8 mouse cellular contexts compared by ENCODE assay signal in the genomic region with DNA sequence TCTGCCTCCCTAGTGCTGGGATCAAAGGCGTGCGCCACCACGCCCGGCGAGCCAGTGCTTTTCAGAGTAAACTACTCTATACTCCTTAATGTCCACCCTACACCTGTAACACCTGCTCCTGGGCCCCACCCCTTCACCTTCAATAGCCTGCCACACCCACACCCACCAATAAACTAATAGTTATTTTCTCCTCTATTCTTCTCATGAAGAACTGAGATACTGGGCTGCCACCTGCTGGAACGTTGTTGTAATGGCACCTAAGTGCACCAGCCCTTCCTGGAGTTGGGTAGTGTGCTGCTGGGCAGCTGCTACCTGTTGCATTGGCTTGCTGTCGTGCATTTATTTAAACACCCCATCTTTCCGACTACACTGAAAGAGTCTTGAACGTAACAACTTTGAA.
DNase-seq lines count a peak whose midpoint lies in the region; ATAC-seq lines count a peak whose summit lies in the region.

No protein-coding gene starts in this region.

- no peaks in the 10 kb centered on the region for H3K9me3 ChIP-seq in heart, embryonic 12.5 days (replicated peaks)

- no peak overlapping the region for H3K27ac ChIP-seq in heart, embryonic 12.5 days (ENCODE audit: poor library complexity, severe bottlenecking)

- intact Hi-C loops in gastrocnemius, postnatal 14 days (cut with DNase I; ENCODE audit: low total_unique reads): loop anchor here (10.0 kb wide), 2 partner anchors 73 to 343 kb away; no protein-coding TSS in a partner anchor

- H3K4me3 ChIP-seq in heart, embryonic 12.5 days: no peak overlapping the region

- no peaks in the 10 kb centered on the region for H3K36me3 ChIP-seq in heart, embryonic 12.5 days

- WGBS in heart, embryonic 12.5 days: 72% methylated on average over 9 of the region's 9 CpGs

- ATAC-seq in heart, embryonic 12.5 days (ENCODE audit: insufficient number of reproducible peaks, low FRiP score): no peak

- peaks cover 34% of the 10 kb centered on the region for H3K4me1 ChIP-seq in heart, embryonic 12.5 days (replicated peaks)

- no peak overlapping the region for H3K4me2 ChIP-seq in heart, embryonic 12.5 days

- DNase-seq in heart, adult 8-10 months (ENCODE audit: low spot score): peak; percentile 73
- DNase-seq in MN1 (ENCODE audit: low spot score): peak; percentile 78
- DNase-seq in cerebellum, adult 8-10 months: peak; percentile 77
- DNase-seq in gastrocnemius, postnatal 14 days: peak; percentile 55
- peak; percentile 43 to 81 for DNase-seq in layer of hippocampus, postnatal 25 days (ENCODE audit: extremely low spot score in 1 of 2, low spot score in 1 of 2)
- DNase-seq in natural killer cell, adult 2 months (ENCODE audit: low spot score in 2 of 2): peak; percentile 34 to 59
- DNase-seq in testis, postnatal 10 days (ENCODE audit: low spot score): peak; percentile 82

- H3K27me3 ChIP-seq in heart, embryonic 12.5 days (replicated peaks): no peaks in the 10 kb centered on the region

- no peak overlapping the region for H3K9ac ChIP-seq in heart, embryonic 12.5 days
